Mouse (Mus musculus) inflammation-experienced regulatory T-cells (primary cell): ENCODE results near the gene Emc7. TPM values are rescaled to one million over a fixed set of nuclear protein-coding genes. Genes with fewer than 3 reads are reported as not detected.

Source experiments
- polyA plus RNA-seq, 2 experiments: library from polyadenylated mRNA; unstranded; fragments of 100-300 nt; shearing (Covaris generic); gene quantifications; one replicate each; pipeline ENCODE4 v1.2.1; 2017

Gene Emc7
- 10 to 100 TPM; 16.5 to 17.0 TPM for polyA plus RNA-seq

DNA sequence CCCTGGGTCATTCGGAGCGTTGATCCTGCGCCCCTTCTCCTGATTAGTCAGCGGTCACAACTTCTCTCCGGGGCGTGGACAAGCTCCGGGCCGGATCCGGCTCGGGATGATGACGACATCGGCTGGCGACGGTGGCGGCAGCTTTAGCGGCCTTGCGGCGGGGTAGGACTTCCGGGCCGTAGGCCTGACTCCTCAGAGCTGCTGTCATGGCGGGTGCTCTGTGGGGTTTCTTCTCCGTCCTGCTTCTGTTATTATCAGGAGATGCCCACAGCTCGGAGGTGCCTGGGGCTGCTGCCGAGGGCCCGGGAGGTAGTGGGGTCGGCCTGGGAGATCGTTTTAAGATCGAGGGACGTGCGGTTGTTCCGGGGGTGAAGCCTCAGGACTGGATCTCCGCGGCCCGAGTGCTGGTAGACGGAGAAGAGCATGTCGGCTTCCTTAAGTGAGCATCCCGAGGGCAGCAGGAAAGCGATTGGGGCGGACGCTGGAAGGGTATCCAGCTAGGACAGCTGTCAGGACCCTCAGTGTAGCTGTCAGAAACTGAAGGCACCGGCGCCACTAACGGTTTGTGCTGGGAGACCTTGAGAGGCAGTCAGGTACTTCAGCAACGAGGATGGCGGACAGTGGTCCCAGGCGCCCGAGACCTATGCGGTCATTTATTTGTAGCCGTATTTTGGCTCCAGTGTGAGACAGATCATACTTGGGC, at the start of gene Emc7:
Gene Emc7 (plus strand): TSS at position 136 of the 703 bp plus-strand sequence.

DNA sequence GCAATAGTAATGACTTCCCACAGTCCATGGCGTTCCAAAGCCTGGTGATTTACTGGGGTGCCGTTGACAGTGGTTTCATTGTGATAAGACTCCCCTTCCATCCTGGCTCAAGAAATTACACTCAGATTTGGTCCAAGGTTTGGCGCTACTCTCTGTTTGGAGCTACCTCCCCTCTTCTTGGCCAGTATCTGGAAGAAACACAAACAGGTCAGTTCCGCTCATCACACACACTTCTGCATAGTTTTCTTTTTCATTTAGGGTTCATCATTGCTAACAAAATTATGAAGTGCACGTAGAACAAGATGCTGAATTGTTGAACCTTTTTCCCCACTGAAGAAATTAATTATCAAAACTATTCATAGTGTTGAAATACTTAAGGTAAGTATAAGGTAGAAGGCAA, 25.9 kb downstream of the Emc7 start, which contains the start of gene Chrm5:
Gene Chrm5 (minus strand): TSS at position 101 of the 400 bp plus-strand sequence.

DNA sequence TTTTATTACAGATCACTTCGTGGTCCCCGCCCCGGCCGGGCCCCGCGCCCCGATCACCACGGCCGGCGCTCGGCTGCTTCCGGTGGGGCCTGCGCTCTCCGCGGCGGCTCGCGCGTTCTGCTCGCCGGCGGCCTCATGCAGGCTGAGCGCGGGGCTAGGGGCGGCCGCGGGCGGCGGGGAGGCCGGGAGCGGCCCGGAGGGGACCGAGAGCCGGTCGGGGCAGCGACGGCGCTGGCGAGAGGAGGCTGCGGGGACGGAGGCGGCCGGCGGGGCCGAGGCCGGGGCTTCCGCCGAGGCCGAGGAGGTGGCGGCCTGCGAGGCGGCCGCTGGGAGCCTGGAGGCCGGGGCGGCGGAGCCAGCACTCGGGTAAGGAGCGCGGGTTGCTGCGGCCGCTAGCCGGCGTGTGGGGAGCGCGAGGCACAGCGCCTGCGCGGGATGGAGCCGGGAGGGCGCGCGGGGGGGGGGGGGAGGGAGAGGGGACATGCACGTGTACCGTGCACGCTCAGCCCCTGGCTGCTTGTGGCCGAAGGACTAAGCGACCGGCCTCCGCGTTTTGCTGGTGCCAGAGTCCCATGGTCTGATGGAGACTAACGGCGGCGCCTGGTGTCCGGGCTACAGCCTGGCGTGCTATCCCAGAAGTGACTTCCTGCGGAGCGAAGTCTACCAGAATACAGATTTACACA, 38.2 kb downstream of the Emc7 start, which contains the start of gene Aven:
Gene Aven (plus strand): TSS at position 109 of the 683 bp plus-strand sequence.

Other genes starting within 250 kb of the Emc7 start
- 100 to 1,000 TPM; 109 to 162 TPM for gene Lpcat4, start 215.5 kb upstream of the Emc7 start, polyA plus RNA-seq
- gene Nutm1, start 195.7 kb upstream of the Emc7 start, polyA plus RNA-seq: 1 to 10 TPM in 1 of 2 experiments, under 1 TPM in 1; 0.25 to 2.1 TPM
- 100 to 1,000 TPM; 129 to 166 TPM for gene Nop10, start 193.1 kb upstream of the Emc7 start, polyA plus RNA-seq
- 10 to 100 TPM; 69.5 to 78.8 TPM for gene Slc12a6, start 189.2 kb upstream of the Emc7 start, polyA plus RNA-seq
- not detected for gene Gm21985, start 188.7 kb upstream of the Emc7 start, polyA plus RNA-seq
- gene Emc4, start 87.0 kb upstream of the Emc7 start, polyA plus RNA-seq: 10 to 100 TPM; 91.3 to 93.6 TPM
- gene Katnbl1, start 75.8 kb upstream of the Emc7 start, polyA plus RNA-seq: 10 to 100 TPM; 19.2 to 21.8 TPM
- gene Chrm5, start 25.8 kb downstream of the Emc7 start, polyA plus RNA-seq: not detected
- gene Aven, start 38.0 kb downstream of the Emc7 start, polyA plus RNA-seq: 10 to 100 TPM; 59.5 to 66.9 TPM